Mouse (Mus musculus): Measurements from ENCODE around the gene Tlr3.

DNA sequence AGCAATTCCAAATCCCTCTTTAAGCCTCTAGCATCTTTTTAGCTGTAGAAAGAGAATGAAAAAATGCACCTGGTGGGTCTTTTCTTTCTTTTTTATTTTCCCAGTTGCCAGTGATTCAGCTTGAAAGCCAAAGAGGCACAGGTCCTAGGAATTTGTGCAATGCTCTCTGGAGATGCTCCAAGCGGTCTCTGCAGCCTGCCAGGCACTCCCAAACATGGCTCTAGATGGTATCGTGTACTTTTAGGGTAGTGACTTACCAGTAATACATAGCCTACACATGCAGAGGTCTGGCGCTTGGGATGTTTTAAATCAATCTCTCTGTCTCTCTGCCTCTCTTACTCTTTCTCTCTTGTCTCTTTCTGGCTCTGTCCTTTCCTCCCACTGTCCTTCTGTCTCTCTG is 38.0 kb upstream of the Tlr3 start:
- TF ChIP-seq CTCF (IDR thresholded peaks at IDR 0.05; ENCODE audit: low read depth) (no peak), EP300 (IDR thresholded peaks at IDR 0.05; ENCODE audit: low read depth) (no peak)

All from liver, embryonic 14.5 days (tissue).